8 mouse cellular contexts compared by ENCODE assay signal in the genomic region with DNA sequence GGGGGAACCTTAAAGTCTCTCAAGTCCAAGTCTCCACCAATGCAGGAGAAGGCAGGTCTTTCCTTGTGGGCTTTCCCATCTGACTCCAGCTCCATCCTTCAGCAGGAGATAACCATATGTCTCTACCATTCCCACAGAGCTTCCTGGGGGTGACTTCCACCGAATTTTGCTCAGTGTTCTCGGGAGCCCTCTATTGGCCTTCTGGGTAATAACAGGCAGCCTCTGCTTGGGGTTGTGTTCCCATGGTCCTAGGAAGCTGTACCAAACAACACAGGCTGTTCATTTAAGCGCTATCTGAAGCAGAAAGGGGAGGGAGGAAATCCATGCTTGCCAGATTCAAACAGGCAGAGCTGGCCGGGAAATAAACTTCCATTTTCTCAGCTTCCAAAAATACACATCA.
DNase-seq lines count a peak whose midpoint lies in the region; ATAC-seq and TF ChIP-seq lines count a peak whose summit lies in the region.

No protein-coding gene starts in this region.

- no peak for TF ChIP-seq POLR2A in ES-Bruce4 (IDR thresholded peaks at IDR 0.05; ENCODE audit: insufficient read depth, low read length)

- peaks cover 4% of the 10 kb centered on the region; the same call in 1 of the 2 replicates for H3K9me3 ChIP-seq in ES-Bruce4 (replicated peaks; ENCODE audit: control insufficient read depth, insufficient read depth, low read length, poor library complexity, severe bottlenecking)
- H3K9me3 ChIP-seq in liver, embryonic 14.5 days (ENCODE audit: control insufficient read depth, low read length) = no peaks in the 10 kb centered on the region

- 28% methylated on average over 4 of the region's 4 CpGs for WGBS in liver, embryonic 14.5 days (ENCODE audit: insufficient replicate concordance)

- H3K27me3 ChIP-seq in ES-Bruce4 (ENCODE audit: control insufficient read depth, insufficient read depth, low read length, poor library complexity, severe bottlenecking) = no peaks in the 10 kb centered on the region
- H3K27me3 ChIP-seq in liver, embryonic 14.5 days (ENCODE audit: control insufficient read depth, insufficient read depth, low read length) = no peaks in the 10 kb centered on the region

- peaks cover 3% of the 10 kb centered on the region for H3K4me1 ChIP-seq in ES-Bruce4 (ENCODE audit: control insufficient read depth, insufficient read depth, low read length)
- H3K4me1 ChIP-seq in liver, embryonic 14.5 days (replicated peaks; ENCODE audit: control insufficient read depth in 2 of 2, insufficient read depth in 2 of 2, low read length in 1 of 2) = no peaks in the 10 kb centered on the region

- H3K9ac ChIP-seq in ES-Bruce4 (ENCODE audit: low read depth, poor library complexity, severe bottlenecking) = no peak overlapping the region
- no peak overlapping the region for H3K9ac ChIP-seq in liver, embryonic 14.5 days (replicated peaks)

- no peaks in the 10 kb centered on the region for H3K36me3 ChIP-seq in ES-Bruce4 (ENCODE audit: control insufficient read depth, insufficient read depth, low read length, poor library complexity, severe bottlenecking)
- no peaks in the 10 kb centered on the region for H3K36me3 ChIP-seq in liver, embryonic 14.5 days (replicated peaks; ENCODE audit: control insufficient read depth, insufficient read depth, low read depth)

- H3K4me2 ChIP-seq in liver, embryonic 14.5 days (ENCODE audit: low read depth) = no peak overlapping the region

- no peak for ATAC-seq in liver, embryonic 14.5 days (ENCODE audit: insufficient read depth)

- TF ChIP-seq EP300 in ES-Bruce4 (IDR thresholded peaks at IDR 0.05; ENCODE audit: insufficient read depth, low read depth, low read length) = no peak
- TF ChIP-seq EP300 in liver, embryonic 14.5 days (IDR thresholded peaks at IDR 0.05; ENCODE audit: low read depth) = no peak

- DNase-seq in 3T3-L1 (ENCODE audit: low read depth, low spot score) = peak; percentile 40
- peak; percentile 55 for DNase-seq in cerebellum, adult 8-10 months
- peak; percentile 58 to 72 for DNase-seq in frontal cortex, postnatal 14 days (ENCODE audit: low spot score in 2 of 2)
- peak; percentile 72 for DNase-seq in kidney, postnatal 10 days
- DNase-seq in liver, embryonic 14.5 days (ENCODE audit: low read depth in 3 of 3, low spot score in 3 of 3) = no peak
- DNase-seq in retina, postnatal 1 day = peak; percentile 73
- DNase-seq in spleen, postnatal 36 days (ENCODE audit: low spot score in 2 of 2) = no peak

- H3K4me3 ChIP-seq in ES-Bruce4 (ENCODE audit: low read depth, low read length) = no peak overlapping the region
- H3K4me3 ChIP-seq in liver, embryonic 14.5 days (ENCODE audit: insufficient read depth in 1 of 2, low read depth in 2 of 2, low read length in 2 of 2) = no peak overlapping the region

- H3K27ac ChIP-seq in ES-Bruce4 (ENCODE audit: insufficient read depth, low read length) = no peak overlapping the region
- H3K27ac ChIP-seq in liver, embryonic 14.5 days = no peak overlapping the region

- peak; percentile 37 for TF ChIP-seq CTCF in ES-Bruce4 (IDR thresholded peaks at IDR 0.05; ENCODE audit: low read depth, low read length)
- peak; percentile 51 for TF ChIP-seq CTCF in liver, embryonic 14.5 days (IDR thresholded peaks at IDR 0.05; ENCODE audit: low read depth)

Comparison
In these comparisons a context has a peak if more than half of its experiments do, and no peak if none do; other contexts are left out.
1. DNase-seq: peak in 3T3-L1 (single experiment), cerebellum, adult 8-10 months (single experiment), frontal cortex, postnatal 14 days (2 of 2), kidney, postnatal 10 days (single experiment) and retina, postnatal 1 day (single experiment); none in liver, embryonic 14.5 days (0 of 3) and spleen, postnatal 36 days (0 of 2).